Mouse (Mus musculus) myocyte (in vitro differentiated cells): ENCODE results near the gene Gk. TPM values are rescaled to one million over a fixed set of nuclear protein-coding genes. Genes with fewer than 3 reads are reported as not detected.

Experiments
- H3K27me3 ChIP-seq: one replicate; pipeline ENCODE4 v1.6.1; 2011; ENCODE audit not compliant: control insufficient read depth, insufficient read depth, insufficient read length
- H3K36me3 ChIP-seq: one replicate; pipeline ENCODE4 v1.6.1; 2011; ENCODE audit not compliant: control insufficient read depth, insufficient read depth
- H3K4me2 ChIP-seq: one replicate; pipeline ENCODE4 v1.6.1; 2011; ENCODE audit warnings: low read depth, control low read depth
- H3K4me3 ChIP-seq: one replicate; pipeline ENCODE4 v1.5.1; 2011; ENCODE audit warnings: mild to moderate bottlenecking, control low read depth, moderate library complexity
- H3K79me2 ChIP-seq: one replicate; pipeline ENCODE4 v1.6.1; 2011; ENCODE audit not compliant: control insufficient read depth, insufficient read depth
- H3ac ChIP-seq: one replicate; pipeline ENCODE4 v1.6.1; 2011; ENCODE audit not compliant: control insufficient read depth, insufficient read length
- CEBPB ChIP-seq: IDR thresholded peaks from 2 replicates; pipeline ENCODE4 v1.6.1; 2011; ENCODE audit warnings: mild to moderate bottlenecking, moderate library complexity; ENCODE audit not compliant: poor library complexity, insufficient read depth, severe bottlenecking
- E2F4 ChIP-seq: IDR thresholded peaks from one replicate; pipeline ENCODE4 v1.6.1; 2011; ENCODE audit warnings: mild to moderate bottlenecking, control low read depth, moderate library complexity; ENCODE audit not compliant: insufficient read depth
- MAX ChIP-seq: IDR thresholded peaks from one replicate; pipeline ENCODE4 v1.6.1; 2011; ENCODE audit warnings: low read depth, mild to moderate bottlenecking, control low read depth
- MYOD1 ChIP-seq, 3 experiments: IDR thresholded peaks; one replicate each; pipeline ENCODE4 v1.6.1; 2011; ENCODE audit warnings: control low read depth in 2 of 3, low read depth in 2 of 3, mild to moderate bottlenecking in 2 of 3, moderate library complexity in 1 of 3; ENCODE audit not compliant: insufficient read length in 2 of 3, control insufficient read depth in 1 of 3
- MYOG ChIP-seq, 3 experiments: IDR thresholded peaks; one replicate each; pipeline ENCODE4 v1.6.1; 2011; ENCODE audit warnings: control low read depth in 2 of 3, low read depth in 2 of 3, mild to moderate bottlenecking in 2 of 3; ENCODE audit not compliant: insufficient read length in 2 of 3, control insufficient read depth in 1 of 3, insufficient read depth in 1 of 3
- POLR2A ChIP-seq: IDR thresholded peaks from one replicate; pipeline ENCODE4 v1.6.1; 2011; ENCODE audit warnings: low read depth, mild to moderate bottlenecking, control low read depth, moderate library complexity; ENCODE audit not compliant: insufficient read length
- POLR2AphosphoS2 ChIP-seq: IDR thresholded peaks from one replicate; pipeline ENCODE4 v1.6.1; 2011; ENCODE audit warnings: low read depth, control low read depth; ENCODE audit not compliant: insufficient read length
- REST ChIP-seq: IDR thresholded peaks from one replicate; pipeline ENCODE4 v1.6.1; 2011; ENCODE audit warnings: mild to moderate bottlenecking, control low read depth, moderate library complexity; ENCODE audit not compliant: insufficient read depth, insufficient read length
- SRF ChIP-seq: IDR thresholded peaks from one replicate; pipeline ENCODE4 v1.6.1; 2011; ENCODE audit warnings: low read depth; ENCODE audit not compliant: control insufficient read depth, insufficient read length
- TCF12 ChIP-seq: IDR thresholded peaks from one replicate; pipeline ENCODE4 v1.6.1; 2011; ENCODE audit warnings: mild to moderate bottlenecking, control low read depth; ENCODE audit not compliant: poor library complexity, insufficient read depth, severe bottlenecking
- TCF3 ChIP-seq: IDR thresholded peaks from one replicate; pipeline ENCODE4 v1.6.1; 2011; ENCODE audit warnings: low read depth, control low read depth; ENCODE audit not compliant: insufficient read length
- USF1 ChIP-seq: IDR thresholded peaks from one replicate; pipeline ENCODE4 v1.6.1; 2011; ENCODE audit warnings: low read depth, mild to moderate bottlenecking, control low read depth, moderate library complexity
- polyA plus RNA-seq: library from polyadenylated mRNA; unstranded; fragments of >200 nt; fragmentation: generic; extraction: Trizol; gene quantifications from one replicate; pipeline ENCODE4 v1.2.1, GENCODE M21; 2012; ENCODE audit warnings: missing spikeins

Gk gene
- 1.6 TPM for polyA plus RNA-seq

DNA sequence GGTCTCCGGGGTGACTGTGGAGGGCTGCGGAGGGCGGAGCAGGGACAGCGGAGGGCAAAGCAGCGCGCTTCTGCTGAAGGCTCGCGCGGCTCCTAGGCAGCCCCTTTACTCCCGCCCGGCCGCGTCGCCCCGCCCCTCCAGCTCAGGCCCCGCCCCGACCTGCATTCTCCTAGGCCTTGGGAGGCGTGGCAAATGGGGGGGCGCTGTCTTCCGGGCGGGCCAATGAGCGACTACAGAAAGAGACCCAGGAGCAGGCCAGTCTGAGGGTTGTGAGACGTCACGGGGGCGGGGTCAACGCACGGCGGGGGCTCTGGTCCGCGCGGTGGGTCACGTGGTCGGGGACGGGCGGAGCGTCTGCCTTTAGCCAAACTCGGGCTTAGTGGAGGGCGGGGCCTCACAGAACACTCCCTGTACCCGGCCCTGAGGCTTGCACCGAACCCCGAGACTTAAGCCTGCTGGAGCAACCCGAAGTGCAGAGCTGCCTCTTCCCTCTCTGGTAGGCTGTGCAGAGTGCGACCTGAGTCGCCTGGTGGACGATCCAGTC is at the start of gene Gk:
Gk (minus strand) TSS at position 276 of the 544 bp plus-strand sequence.
- no peaks in the 10 kb centered on the region for H3K79me2 ChIP-seq
- H3K4me3 ChIP-seq, result peak within 1 kb of the TSS; percentile 46
- TF ChIP-seq POLR2AphosphoS2 (peak; percentile 41), USF1 (peak; percentile 73), TCF3 (no peak), POLR2A (peak; percentile 71), MYOG (IDR thresholded peaks at IDR 0.05; ENCODE audit: control insufficient read depth in 1 of 3, insufficient read depth in 1 of 3, insufficient read length in 2 of 3, low read depth in 2 of 3) (no peak), TCF12 (no peak), SRF (no peak), MYOD1 (IDR thresholded peaks at IDR 0.05; ENCODE audit: control insufficient read depth in 1 of 3, insufficient read length in 2 of 3, low read depth in 2 of 3) (no peak)
- H3K4me2 ChIP-seq, result peak within 1 kb of the TSS; percentile 64
- no peaks in the 10 kb centered on the region for H3K36me3 ChIP-seq
- H3ac ChIP-seq, result peak within 1 kb of the TSS; percentile 1
- H3K27me3 ChIP-seq, result no peaks in the 10 kb centered on the region

DNA sequence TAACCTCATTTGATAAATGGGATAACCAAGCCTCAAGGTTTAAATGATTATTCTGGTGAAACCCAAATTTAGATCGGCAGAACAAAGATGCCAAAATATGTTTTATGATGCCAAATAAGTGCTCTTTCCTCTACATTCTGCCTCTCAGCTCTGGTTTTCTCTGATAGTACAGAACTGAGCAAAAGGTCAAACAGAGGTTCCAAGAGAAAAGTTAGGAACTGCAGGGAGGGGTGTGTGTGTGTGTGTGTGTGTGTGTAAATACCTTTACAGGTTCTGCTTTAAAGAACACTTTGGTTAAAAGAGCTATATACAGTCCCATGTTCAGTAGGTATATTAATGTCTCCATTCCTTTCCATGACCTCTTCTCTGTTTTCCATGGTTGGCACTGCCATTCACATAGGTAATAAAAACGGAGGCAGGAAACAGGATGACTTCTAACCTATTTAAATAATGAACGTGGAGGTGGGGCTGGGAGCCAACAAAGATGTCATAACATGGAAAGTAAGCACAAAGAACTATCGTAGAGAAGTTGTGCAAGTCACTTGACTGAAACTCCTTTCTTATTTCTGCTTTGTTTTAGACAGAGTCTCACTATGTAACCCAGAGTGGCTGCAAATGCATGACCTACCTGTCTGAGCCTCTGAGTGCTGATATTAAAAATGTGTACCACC is 28.2 kb upstream of the Gk start:
- Histone ChIP-seq H3K79me2 (no peaks in the 10 kb centered on the region), H3K4me3 (no peak overlapping the region), H3K36me3 (no peaks in the 10 kb centered on the region), H3K4me2 (no peak overlapping the region), H3ac (no peak overlapping the region), H3K27me3 (no peaks in the 10 kb centered on the region)
- TF ChIP-seq SRF, result no peak
- TF ChIP-seq TCF3, result no peak
- TF ChIP-seq REST, result no peak
- no peak for TF ChIP-seq USF1
- TF ChIP-seq MAX, result no peak
- no peak for TF ChIP-seq CEBPB
- no peak for TF ChIP-seq MYOG (IDR thresholded peaks at IDR 0.05; ENCODE audit: control insufficient read depth in 1 of 3, insufficient read depth in 1 of 3, insufficient read length in 2 of 3, low read depth in 2 of 3)
- TF ChIP-seq MYOD1 (IDR thresholded peaks at IDR 0.05; ENCODE audit: control insufficient read depth in 1 of 3, insufficient read length in 2 of 3, low read depth in 2 of 3), result no peak
- TF ChIP-seq E2F4, result no peak
- TF ChIP-seq POLR2AphosphoS2, result no peak
- no peak for TF ChIP-seq TCF12

DNA sequence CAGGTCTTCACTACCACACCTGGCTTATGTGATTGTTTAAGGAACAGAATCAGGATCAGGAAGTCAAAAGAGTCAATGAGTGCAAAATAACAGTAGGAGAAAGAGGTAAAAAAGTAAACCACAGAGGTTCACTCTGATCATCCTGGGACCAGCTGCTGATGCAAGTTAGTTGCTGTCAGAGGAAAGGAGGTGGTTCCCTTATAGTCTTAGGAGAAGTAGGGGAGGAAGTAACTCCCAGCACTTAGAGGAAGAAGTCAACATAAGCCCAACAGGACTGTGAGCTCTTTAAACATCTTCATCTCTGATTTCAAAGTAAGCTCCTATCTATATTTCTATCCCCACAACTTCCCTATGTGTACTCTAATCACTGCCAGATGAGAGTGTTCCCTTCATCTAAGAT is 26.4 kb upstream of the Gk start:
- Histone ChIP-seq H3ac (no peak overlapping the region), H3K79me2 (no peaks in the 10 kb centered on the region), H3K4me3 (no peak overlapping the region), H3K4me2 (no peak overlapping the region), H3K36me3 (no peaks in the 10 kb centered on the region), H3K27me3 (no peaks in the 10 kb centered on the region)
- TF ChIP-seq MAX, result no peak
- TF ChIP-seq CEBPB, result no peak
- TF ChIP-seq POLR2AphosphoS2, result no peak
- TF ChIP-seq POLR2A, result no peak
- no peak for TF ChIP-seq E2F4

DNA sequence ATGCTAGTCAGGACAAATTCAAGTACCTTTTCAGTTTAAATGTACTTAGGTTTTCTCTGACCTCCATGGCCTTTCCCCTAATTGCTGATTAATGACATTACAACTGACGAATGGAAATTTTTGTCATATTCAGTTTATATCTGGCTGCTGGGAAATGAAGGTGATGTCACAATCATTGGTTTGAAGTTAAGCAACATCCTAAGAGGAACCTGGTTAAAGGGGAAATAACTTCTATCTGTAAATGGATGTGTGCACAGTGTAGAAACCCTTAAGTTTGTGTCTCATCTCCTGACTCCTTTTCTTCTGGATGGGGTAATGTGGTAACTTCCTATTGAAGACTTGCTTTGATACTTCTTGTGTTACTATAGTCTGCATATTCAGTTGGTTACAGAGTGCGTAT is 20.8 kb upstream of the Gk start:
- TF ChIP-seq POLR2AphosphoS2 (no peak), MYOD1 (IDR thresholded peaks at IDR 0.05; ENCODE audit: control insufficient read depth in 1 of 3, insufficient read length in 2 of 3, low read depth in 2 of 3) (no peak), MAX (no peak), REST (no peak), MYOG (IDR thresholded peaks at IDR 0.05; ENCODE audit: control insufficient read depth in 1 of 3, insufficient read depth in 1 of 3, insufficient read length in 2 of 3, low read depth in 2 of 3) (no peak), TCF3 (no peak), POLR2A (no peak), TCF12 (no peak), SRF (no peak), E2F4 (no peak), USF1 (no peak), CEBPB (no peak)
- no peaks in the 10 kb centered on the region for H3K27me3 ChIP-seq
- H3ac ChIP-seq, result no peak overlapping the region
- no peak overlapping the region for H3K4me2 ChIP-seq
- H3K4me3 ChIP-seq, result no peak overlapping the region
- no peaks in the 10 kb centered on the region for H3K79me2 ChIP-seq
- no peaks in the 10 kb centered on the region for H3K36me3 ChIP-seq

DNA sequence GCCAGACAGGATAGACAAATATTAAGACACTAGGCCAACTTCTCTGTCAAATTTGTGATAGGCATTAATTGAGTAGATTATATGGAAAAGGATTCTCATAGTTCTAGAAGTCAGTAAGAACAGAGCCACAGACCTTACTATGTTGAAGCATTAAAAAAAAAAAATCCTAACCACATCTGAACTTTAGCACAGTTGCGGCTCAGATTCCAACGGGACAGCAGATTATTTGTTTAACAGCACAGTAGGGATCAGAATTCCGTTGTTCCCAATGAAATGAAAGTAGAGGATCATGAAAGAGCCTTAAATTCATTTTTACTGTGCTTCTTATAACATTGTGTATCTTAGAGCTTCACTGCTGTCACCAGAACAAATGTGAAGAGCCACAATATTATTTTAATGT is 1.7 kb upstream of the Gk start:
- H3ac ChIP-seq, result no peak overlapping the region
- H3K27me3 ChIP-seq, result no peaks in the 10 kb centered on the region

More for the DNA sequence above, 1.7 kb upstream of the Gk start:
- TF ChIP-seq REST (no peak), SRF (no peak), POLR2A (no peak), USF1 (no peak)
- Histone ChIP-seq H3K4me2 (no peak overlapping the region), H3K36me3 (no peaks in the 10 kb centered on the region), H3K4me3 (no peak overlapping the region), H3K79me2 (no peaks in the 10 kb centered on the region)
